Mouse (Mus musculus) thymus, adult 2 months (tissue): ENCODE results near the gene Ggt5.

ENCODE experiments used
- CTCF ChIP-seq: fragments of 200-500 bp; IDR thresholded peaks from 2 replicates; pipeline ENCODE4 v1.5.1; 2012; ENCODE audit warnings: mild to moderate bottlenecking, control low read depth, low read length, moderate library complexity, borderline replicate concordance; ENCODE audit not compliant: control insufficient read depth, poor library complexity, insufficient read depth; ENCODE audit errors: extremely low read depth
- POLR2A ChIP-seq: fragments of 200-500 bp; IDR thresholded peaks from 2 replicates; pipeline ENCODE4 v1.6.1; 2012; ENCODE audit warnings: mild to moderate bottlenecking, low read length, control low read depth, moderate library complexity; ENCODE audit not compliant: control insufficient read depth, poor library complexity, insufficient read depth; ENCODE audit errors: extremely low read depth

GRCm38 (mm10) chr10:75657772-75658171 is 68.6 kb downstream of the Ggt5 start:
- TF ChIP-seq CTCF: no peak
- no peak for TF ChIP-seq POLR2A
